ENCODE assay signal across 12 mouse cellular contexts in the genomic region with DNA sequence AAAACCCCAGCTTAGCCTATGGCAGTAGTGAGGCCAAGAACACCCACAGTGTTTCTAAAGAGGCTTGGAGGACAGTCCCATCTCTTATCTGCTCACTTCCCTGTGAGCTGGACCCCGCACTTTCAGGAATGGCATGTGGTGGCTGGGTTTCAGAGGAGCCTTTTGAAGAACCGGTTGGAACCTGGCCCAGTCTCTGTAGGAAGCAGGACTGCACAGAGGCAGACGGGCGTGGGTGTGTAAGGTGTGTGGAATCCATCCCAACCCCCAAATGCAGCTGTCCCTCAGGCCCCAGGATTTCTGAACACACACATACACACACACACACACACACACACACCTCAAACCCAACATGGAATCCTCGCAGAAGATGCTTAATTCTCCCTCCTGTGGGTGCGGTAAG. TPM values are rescaled to one million over a fixed set of nuclear protein-coding genes. Genes with fewer than 3 reads are reported as not detected.
DNase-seq lines count a peak whose midpoint lies in the region.
"Had no signal": no experiment of that assay in that cellular context is flagged by ENCODE, and none has a peak within 500 bp of the region (broad histone marks: within the 10 kb centered on the region; RNA-seq: fewer than 3 reads in every experiment).

No protein-coding gene starts in this region.

- peak; percentile 70 for DNase-seq in heart, embryonic 10.5 days (ENCODE audit: low spot score)
- no peak for DNase-seq in heart, postnatal 25 days (ENCODE audit: low spot score)
- DNase-seq in left cerebral cortex, adult 11 months (ENCODE audit: low spot score): peak; percentile 77
- DNase-seq in left cerebral cortex, postnatal 4 days: no peak
- peak; percentile 87 for DNase-seq in layer of hippocampus, adult 9-11 months
- peak; percentile 89 to 93 for DNase-seq in right cerebral cortex, postnatal 36 days (ENCODE audit: low spot score in 2 of 2)
- DNase-seq in neural tube, embryonic 10.5 days (ENCODE audit: extremely low spot score, low spot score): no peak
- DNase-seq in ovary, postnatal 36 days (ENCODE audit: low spot score): no peak

- peaks cover 57% of the 10 kb centered on the region for H3K4me1 ChIP-seq in heart, embryonic 10.5 days

- no peak overlapping the region for H3K27ac ChIP-seq in heart, embryonic 10.5 days
- H3K27ac ChIP-seq: embryonic facial prominence, embryonic 12.5 days; kidney, embryonic 15.5 days; limb, embryonic 15.5 days had no signal

- intact Hi-C loops in heart, postnatal 25 days (cut with DNase I): no loop called here
- intact Hi-C loops in left cerebral cortex, postnatal 4 days (cut with DNase I): no loop called here

- no peaks in the 10 kb centered on the region for H3K36me3 ChIP-seq in heart, embryonic 10.5 days
- H3K36me3 ChIP-seq: embryonic facial prominence, embryonic 12.5 days; kidney, embryonic 15.5 days; limb, embryonic 15.5 days had no signal

- peaks cover 16% of the 10 kb centered on the region; the same call in 1 of the 2 replicates for H3K27me3 ChIP-seq in heart, embryonic 10.5 days (ENCODE audit: insufficient read depth, poor library complexity, severe bottlenecking)
- H3K27me3 ChIP-seq: limb, embryonic 15.5 days had no signal

- WGBS in heart, embryonic 10.5 days: 54% methylated on average over 6 of the region's 6 CpGs

- no peak overlapping the region for H3K4me3 ChIP-seq in heart, embryonic 10.5 days
- H3K4me3 ChIP-seq: embryonic facial prominence, embryonic 12.5 days; kidney, embryonic 15.5 days; limb, embryonic 15.5 days had no signal

- no peaks in the 10 kb centered on the region for H3K9me3 ChIP-seq in heart, embryonic 10.5 days
- H3K9me3 ChIP-seq: embryonic facial prominence, embryonic 12.5 days; kidney, embryonic 15.5 days; limb, embryonic 15.5 days had no signal

RNA-seq across cellular contexts. Expression of a gene that starts 23.9 kb away (rescaled TPM):
- polyA plus RNA-seq in heart, embryonic 10.5 days (2016; fragmentation: Nextera tagmentation; extraction: Ambion mirVana): 2.5 and 4.3 TPM in 2 replicates
- total RNA-seq in heart, postnatal 25 days (2021): under 1 TPM; 0.34 to 0.36 TPM
- 10 to 100 TPM; 39.4 to 43.9 TPM for total RNA-seq in left cerebral cortex, postnatal 4 days (2021)
- total RNA-seq: MEL had no signal

Comparison
In these comparisons a context has a peak if more than half of its experiments do, and no peak if none do; other contexts are left out.
1. DNase-seq: peak in heart, embryonic 10.5 days (single experiment), left cerebral cortex, adult 11 months (single experiment), layer of hippocampus, adult 9-11 months (single experiment) and right cerebral cortex, postnatal 36 days (2 of 2); none in heart, postnatal 25 days (single experiment), left cerebral cortex, postnatal 4 days (single experiment), neural tube, embryonic 10.5 days (single experiment) and ovary, postnatal 36 days (single experiment).
2. RNA of a gene that starts 23.9 kb away (total RNA-seq): 39.4 to 43.9 TPM in left cerebral cortex, postnatal 4 days; 0.34 to 0.36 TPM in heart, postnatal 25 days; every median in the first group is over 10 times any median in the second.